Mouse (Mus musculus) cerebellum, adult 2 months (tissue): ENCODE measurements around the gene Map7d3.
A peak's percentile ranks its signal among the peaks of the same experiment; 100 is the strongest.

Source experiments
- CTCF ChIP-seq: fragments of 200-500 bp; IDR thresholded peaks from 2 replicates; pipeline ENCODE4 v1.5.1; 2011; ENCODE audit warnings: low read depth, mild to moderate bottlenecking, control low read depth, low read length, moderate library complexity, borderline replicate concordance; ENCODE audit not compliant: insufficient read depth
- POLR2A ChIP-seq: fragments of 200-500 bp; IDR thresholded peaks from 2 replicates; pipeline ENCODE4 v1.6.1; 2011; ENCODE audit warnings: low read length, control low read depth, borderline replicate concordance; ENCODE audit not compliant: insufficient read depth

DNA sequence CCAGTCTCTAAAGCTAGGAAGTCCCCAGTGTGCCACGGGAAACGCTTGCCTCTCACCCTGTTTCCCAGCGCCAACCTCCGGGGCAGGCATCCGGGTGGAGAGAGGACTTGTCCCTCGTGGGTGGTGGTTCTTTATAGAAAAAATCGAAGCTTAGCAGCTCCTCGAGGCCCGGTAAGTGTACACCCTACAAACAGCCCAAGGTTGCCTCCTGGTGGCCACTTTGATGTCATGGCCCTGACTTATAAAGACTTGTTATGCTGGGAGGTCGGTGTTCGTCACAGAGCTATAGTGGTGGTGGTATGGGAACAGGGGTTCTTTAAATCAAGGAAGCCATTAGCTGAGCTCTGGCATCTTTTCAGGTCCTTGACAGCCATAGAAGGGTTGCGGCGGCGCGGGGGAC is 30.9 kb downstream of the Map7d3 start:
- TF ChIP-seq CTCF (peak; percentile 65), POLR2A (no peak)
